Mouse (Mus musculus) small intestine, adult 2 months (tissue): Measurements from ENCODE around the gene Gpx4. TPM values are rescaled to one million over a fixed set of nuclear protein-coding genes. Genes with fewer than 3 reads are reported as not detected.

Experiments
- H3K27ac ChIP-seq: fragments of 200-500 bp; 2 replicates; pipeline ENCODE4 v1.5.1; 2012; ENCODE audit warnings: low read depth, low read length, control low read depth, inconsistent platforms; ENCODE audit not compliant: insufficient read depth
- H3K27me3 ChIP-seq: fragments of 200-500 bp; 2 replicates; pipeline ENCODE4 v1.6.1; 2012; ENCODE audit warnings: mild to moderate bottlenecking, moderate library complexity, low read length, inconsistent platforms; ENCODE audit not compliant: control insufficient read depth, insufficient read depth
- H3K36me3 ChIP-seq: fragments of 200-500 bp; 2 replicates; pipeline ENCODE4 v1.6.1; 2012; ENCODE audit warnings: mild to moderate bottlenecking, low read length, control low read depth, inconsistent platforms; ENCODE audit not compliant: control insufficient read depth, insufficient read depth
- H3K4me1 ChIP-seq: fragments of 200-500 bp; 2 replicates; pipeline ENCODE4 v1.6.1; 2012; ENCODE audit warnings: low read length, inconsistent platforms, mixed read lengths; ENCODE audit not compliant: control insufficient read depth, insufficient read depth, insufficient read length
- H3K4me3 ChIP-seq: fragments of 200-500 bp; 2 replicates; pipeline ENCODE4 v1.5.1; 2012; ENCODE audit warnings: low read depth, mild to moderate bottlenecking, control low read depth, inconsistent platforms, low read length, moderate library complexity
- CTCF ChIP-seq: fragments of 200-500 bp; IDR thresholded peaks from 2 replicates; pipeline ENCODE4 v1.5.1; 2012; ENCODE audit warnings: low read depth, mild to moderate bottlenecking, control low read depth, inconsistent platforms, low read length, moderate library complexity, mixed read lengths; ENCODE audit not compliant: insufficient replicate concordance, insufficient read length; ENCODE audit errors: extremely low read depth
- POLR2A ChIP-seq: fragments of 200-500 bp; IDR thresholded peaks from 2 replicates; pipeline ENCODE4 v1.6.1; 2012; ENCODE audit warnings: low read depth, mild to moderate bottlenecking, control low read depth, inconsistent platforms, low read length, moderate library complexity
- WGBS: fragments of 180-500 bp; shearing (Covaris S2); methylation state at CpG from one replicate; pipeline ENCODE4 v1.1.7; 2018; 5-methylcytosine and 5-hydroxymethylcytosine counted together
- polyA plus RNA-seq: library from polyadenylated mRNA; depleted of rRNA; stranded (reverse); fragments of >200 nt; gene quantifications from 2 replicates; pipeline ENCODE4 v1.2.3, GENCODE M21; 2012

Gpx4 gene
- polyA plus RNA-seq, 1 experiment = 646 TPM

- WGBS = 94% methylated on average over 3 of the region's 3 CpGs
- Histone ChIP-seq H3K4me3 (no peak overlapping the region), H3K27me3 (no peaks in the 10 kb centered on the region), H3K36me3 (peaks cover 53% of the 10 kb centered on the region), H3K27ac (no peak overlapping the region), H3K4me1 (peaks cover 8% of the 10 kb centered on the region)
- no peak for TF ChIP-seq CTCF
- TF ChIP-seq POLR2A = no peak
Measured at GRCm38 (mm10) chr10:80086847-80087246, 39.9 kb downstream of the Gpx4 start.

DNA sequence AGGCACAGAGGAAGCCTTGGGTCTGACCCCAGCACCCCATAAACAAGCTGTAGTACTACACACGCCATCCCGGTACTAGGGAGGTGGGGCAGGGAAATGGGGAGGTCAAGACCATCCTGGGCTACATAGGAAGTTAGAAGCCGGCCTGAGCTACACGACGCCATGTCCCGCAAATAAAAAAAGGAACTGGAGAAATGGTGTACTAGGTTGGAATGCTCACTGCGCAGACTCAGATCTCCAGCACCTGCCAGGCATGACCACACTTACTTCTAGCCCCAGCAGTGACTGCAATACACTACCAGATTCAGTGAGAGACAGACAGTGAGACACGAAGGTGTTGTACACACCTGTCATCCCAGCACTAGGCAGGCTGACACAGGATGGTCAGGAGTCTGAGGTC, 40.5 kb downstream of the Gpx4 start:
- no peak overlapping the region for H3K4me3 ChIP-seq
- no peaks in the 10 kb centered on the region for H3K27me3 ChIP-seq
- H3K4me1 ChIP-seq = peaks cover 8% of the 10 kb centered on the region
- WGBS = 85% methylated on average over 8 of the region's 8 CpGs
- H3K36me3 ChIP-seq = peaks cover 49% of the 10 kb centered on the region
- TF ChIP-seq CTCF (no peak), POLR2A (no peak)
- no peak overlapping the region for H3K27ac ChIP-seq

- no peak for TF ChIP-seq CTCF
- WGBS = 76% methylated on average over 4 of the region's 4 CpGs
- peaks cover 5% of the 10 kb centered on the region for H3K4me1 ChIP-seq
- H3K27me3 ChIP-seq = no peaks in the 10 kb centered on the region
- peaks cover 33% of the 10 kb centered on the region for H3K36me3 ChIP-seq
- no peak overlapping the region for H3K27ac ChIP-seq
- H3K4me3 ChIP-seq = no peak overlapping the region
Measured at GRCm38 (mm10) chr10:80089146-80089545, 42.2 kb downstream of the Gpx4 start.

- Histone ChIP-seq H3K4me3 (no peak overlapping the region), H3K27me3 (no peaks in the 10 kb centered on the region), H3K36me3 (peaks cover 22% of the 10 kb centered on the region), H3K4me1 (peaks cover 11% of the 10 kb centered on the region), H3K27ac (no peak overlapping the region)
- TF ChIP-seq POLR2A = no peak
- TF ChIP-seq CTCF = no peak
- WGBS = 88% methylated on average over 6 of the region's 6 CpGs
Measured at GRCm38 (mm10) chr10:80091527-80091926, 44.6 kb downstream of the Gpx4 start.

GRCm38 (mm10) chr10:80092690-80093089, 45.7 kb downstream of the Gpx4 start:
- Histone ChIP-seq H3K36me3 (peaks cover 23% of the 10 kb centered on the region), H3K27me3 (no peaks in the 10 kb centered on the region), H3K4me1 (peaks cover 22% of the 10 kb centered on the region), H3K27ac (no peak overlapping the region), H3K4me3 (no peak overlapping the region)
- TF ChIP-seq POLR2A (no peak), CTCF (no peak)
- 60% methylated on average over 5 of the region's 5 CpGs for WGBS

GRCm38 (mm10) chr10:80094085-80094484, 47.1 kb downstream of the Gpx4 start:
- H3K4me1 ChIP-seq = peaks cover 32% of the 10 kb centered on the region

GRCm38 (mm10) chr10:80094684-80095083, 47.7 kb downstream of the Gpx4 start:
- TF ChIP-seq CTCF = no peak
- TF ChIP-seq POLR2A = no peak
- Histone ChIP-seq H3K4me1 (peaks cover 38% of the 10 kb centered on the region), H3K36me3 (peaks cover 20% of the 10 kb centered on the region), H3K4me3 (no peak overlapping the region), H3K27ac (0 out of 2 replicates have a peak overlapping the region, but pooled peaks have one; percentile 6), H3K27me3 (no peaks in the 10 kb centered on the region)
- 63% methylated on average over 3 of the region's 3 CpGs for WGBS

More at GRCm38 (mm10) chr10:80094085-80094484, 47.1 kb downstream of the Gpx4 start:
- Histone ChIP-seq H3K27ac (no peak overlapping the region), H3K4me3 (no peak overlapping the region), H3K27me3 (no peaks in the 10 kb centered on the region), H3K36me3 (peaks cover 20% of the 10 kb centered on the region)
- TF ChIP-seq POLR2A = no peak
- no peak for TF ChIP-seq CTCF
- WGBS = 88% methylated on average over 6 of the region's 6 CpGs
